Mouse (Mus musculus) inflammation-experienced regulatory T-cells (primary cell): ENCODE measurements around the gene Sp110. TPM values are rescaled to one million over a fixed set of nuclear protein-coding genes. Genes with fewer than 3 reads are reported as not detected.

Source experiments
- polyA plus RNA-seq, 2 experiments: library from polyadenylated mRNA; unstranded; fragments of 100-300 nt; shearing (Covaris generic); gene quantifications; one replicate each; pipeline ENCODE4 v1.2.1; 2017

Sp110 gene
- 100 to 1,000 TPM; 234 to 255 TPM for polyA plus RNA-seq

DNA sequence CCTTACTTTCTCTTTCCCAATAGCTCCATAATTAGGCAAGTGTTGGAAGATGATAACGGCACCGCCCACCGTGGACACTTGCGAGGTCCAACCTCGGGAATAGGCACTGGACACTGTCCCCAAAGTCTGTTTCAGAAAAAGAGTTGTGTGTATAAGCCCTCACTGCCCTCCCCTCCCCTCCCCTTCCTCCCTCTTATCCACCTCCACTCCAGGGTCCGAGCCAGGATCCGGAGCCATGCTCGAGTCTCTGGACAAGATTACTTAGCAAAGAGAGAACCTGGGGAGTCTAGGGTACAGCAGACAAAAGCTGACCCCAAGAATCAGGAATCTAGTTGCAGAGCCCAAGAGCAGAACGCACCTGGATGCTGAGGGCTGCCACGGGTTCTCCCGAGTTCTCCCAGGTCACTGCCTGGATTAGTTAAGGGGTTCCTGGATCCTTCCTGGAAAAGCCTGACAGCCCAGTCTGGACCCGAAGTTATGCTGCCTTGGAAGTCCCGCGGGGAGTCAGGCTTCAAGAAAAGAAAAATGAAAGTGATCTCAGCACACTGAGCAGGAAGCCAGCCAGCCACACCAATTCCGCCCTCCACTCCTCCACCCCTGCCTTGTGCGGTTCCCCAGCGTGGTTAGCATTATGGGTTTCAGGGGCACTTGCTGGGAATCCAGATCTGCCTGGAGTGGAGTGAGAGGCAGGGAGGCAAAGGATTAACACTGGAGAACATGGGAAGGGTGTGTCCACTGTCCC, at the start of gene Sp110:
Sp110 (minus strand) TSS at position 547 of the 742 bp plus-strand sequence.

DNA sequence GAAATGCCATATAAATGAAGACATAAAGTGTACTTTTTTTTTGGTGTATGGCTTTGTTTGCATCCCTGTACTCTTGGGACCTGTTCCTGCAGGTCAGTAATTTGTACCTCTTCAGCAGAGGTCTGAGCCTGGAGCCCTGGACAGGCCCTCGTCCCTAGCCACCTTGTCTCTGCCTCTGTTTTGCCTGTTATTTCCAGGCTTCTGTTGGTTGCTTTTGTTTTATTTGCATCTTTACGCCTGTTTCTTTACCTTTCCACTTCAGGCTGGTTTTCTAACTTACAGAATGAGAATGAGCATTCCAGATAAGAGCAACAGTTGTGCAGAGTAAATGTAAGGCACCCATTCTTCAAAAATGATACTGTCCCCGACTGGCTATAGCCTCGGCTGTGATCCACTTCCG, 1.5 kb upstream of the Sp110 start, which contains the start of gene Sp140:
Sp140 (plus strand) TSS at position 301 of the 400 bp plus-strand sequence.

DNA sequence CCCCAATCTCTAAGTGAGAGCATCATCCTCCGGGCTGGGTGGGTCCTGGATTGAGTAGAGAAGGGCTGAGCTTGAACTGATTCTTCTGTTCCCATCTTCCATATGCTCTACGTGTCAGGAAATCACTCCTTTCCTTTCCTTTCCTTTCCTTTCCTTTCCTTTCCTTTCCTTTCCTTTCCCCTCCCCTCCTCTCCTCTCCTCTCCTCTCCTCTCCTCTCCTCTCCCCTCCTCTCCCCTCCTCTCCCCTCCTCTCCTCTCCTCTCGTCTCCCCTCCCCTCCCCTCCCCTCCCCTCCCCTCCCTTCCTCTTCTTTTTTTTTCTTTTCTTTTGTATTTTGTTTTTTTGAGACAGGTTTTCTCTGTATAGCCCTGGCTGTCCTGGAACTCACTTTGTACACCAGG, 23.2 kb downstream of the Sp110 start, which contains the start of gene G530012D18Rik:
G530012D18Rik (plus strand) TSS at position 301 of the 400 bp plus-strand sequence.

Other genes starting within 250 kb of the Sp110 start
- gene G530012D18Rik, start 23.1 kb downstream of the Sp110 start, polyA plus RNA-seq = not detected
- gene Sp140, start 1.6 kb upstream of the Sp110 start, polyA plus RNA-seq = 10 to 100 TPM; 54.1 to 57.6 TPM
- gene Sp100, start 51.2 kb upstream of the Sp110 start, polyA plus RNA-seq = 100 to 1,000 TPM; 714 to 870 TPM
- 10 to 100 TPM; 27.1 to 29.9 TPM for gene A630001G21Rik, start 179.8 kb upstream of the Sp110 start, polyA plus RNA-seq
- gene Cab39, start 194.6 kb upstream of the Sp110 start, polyA plus RNA-seq = 100 to 1,000 TPM; 197 to 258 TPM